Mouse (Mus musculus) small intestine, adult 2 months (tissue): Measurements from ENCODE around the gene Cacna1a.
"Not testable (repeated sequence)": the region's sequence is repeated elsewhere in the genome, so short reads cannot be mapped to it uniquely, and the experiment has no call there.

Experiments used
- CTCF ChIP-seq: fragments of 200-500 bp; IDR thresholded peaks from 2 replicates; pipeline ENCODE4 v1.5.1; 2012; ENCODE audit warnings: low read depth, mild to moderate bottlenecking, control low read depth, inconsistent platforms, low read length, moderate library complexity, mixed read lengths; ENCODE audit not compliant: insufficient replicate concordance, insufficient read length; ENCODE audit errors: extremely low read depth
- POLR2A ChIP-seq: fragments of 200-500 bp; IDR thresholded peaks from 2 replicates; pipeline ENCODE4 v1.6.1; 2012; ENCODE audit warnings: low read depth, mild to moderate bottlenecking, control low read depth, inconsistent platforms, low read length, moderate library complexity

DNA sequence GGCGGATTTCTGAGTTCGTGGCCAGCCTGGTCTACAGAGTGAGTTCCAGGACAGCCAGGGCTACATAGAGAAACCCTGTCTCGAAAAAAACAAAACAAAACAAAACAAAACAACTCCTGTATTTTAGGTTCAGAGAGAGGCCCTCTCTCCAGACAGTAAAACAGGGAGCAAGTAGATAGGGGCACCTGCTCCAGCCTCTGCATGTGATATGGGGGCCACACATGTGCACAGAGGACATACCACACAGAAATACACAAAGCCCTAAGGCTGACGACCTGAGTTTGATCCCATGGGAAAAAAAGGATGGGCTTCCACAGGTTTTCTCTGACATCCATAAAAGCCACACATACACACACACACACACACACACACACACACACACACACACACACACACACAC lies 235.2 kb downstream of the Cacna1a start:
- TF ChIP-seq CTCF, POLR2A: not testable (repeated sequence)
